Mouse (Mus musculus) megakaryocyte, adult 5-6 weeks (primary cell): Measurements from ENCODE around the gene Tesc. TPM values are rescaled to one million over a fixed set of nuclear protein-coding genes. Genes with fewer than 3 reads are reported as not detected.

Experiments
- ATAC-seq: 2 replicates; pipeline ENCODE4 v1.8.0; 2016; ENCODE audit warnings: mild to moderate bottlenecking, inconsistent platforms; ENCODE audit not compliant: poor library complexity, severe bottlenecking
- total RNA-seq, 2 experiments: library from RNA; stranded (forward) in 1 of 2; stranded (reverse) in 1 of 2; fragments of 153-499, 151-499 nt in 1 of 2; fragments of 221-1000, 200-1000 nt in 1 of 2; gene quantifications; 2 replicates each; pipeline versions ENCODE4 v1.2.3 to v1.2.4; 2015 to 2017

Gene Tesc
- total RNA-seq, 2 experiments from 2014 or later: 1.8 to 2.4 TPM

- no peak for ATAC-seq
Measured at GRCm38 (mm10) chr5:118039241-118039668, 11.7 kb downstream of the Tesc start.

GRCm38 (mm10) chr5:118042599-118042998, 15.1 kb downstream of the Tesc start:
- no peak for ATAC-seq

- no peak for ATAC-seq
Measured at GRCm38 (mm10) chr5:118043761-118044160, 16.2 kb downstream of the Tesc start.

GRCm38 (mm10) chr5:118044907-118045306, 17.4 kb downstream of the Tesc start:
- no peak for ATAC-seq

GRCm38 (mm10) chr5:118045385-118045784, 17.8 kb downstream of the Tesc start:
- no peak for ATAC-seq

DNA sequence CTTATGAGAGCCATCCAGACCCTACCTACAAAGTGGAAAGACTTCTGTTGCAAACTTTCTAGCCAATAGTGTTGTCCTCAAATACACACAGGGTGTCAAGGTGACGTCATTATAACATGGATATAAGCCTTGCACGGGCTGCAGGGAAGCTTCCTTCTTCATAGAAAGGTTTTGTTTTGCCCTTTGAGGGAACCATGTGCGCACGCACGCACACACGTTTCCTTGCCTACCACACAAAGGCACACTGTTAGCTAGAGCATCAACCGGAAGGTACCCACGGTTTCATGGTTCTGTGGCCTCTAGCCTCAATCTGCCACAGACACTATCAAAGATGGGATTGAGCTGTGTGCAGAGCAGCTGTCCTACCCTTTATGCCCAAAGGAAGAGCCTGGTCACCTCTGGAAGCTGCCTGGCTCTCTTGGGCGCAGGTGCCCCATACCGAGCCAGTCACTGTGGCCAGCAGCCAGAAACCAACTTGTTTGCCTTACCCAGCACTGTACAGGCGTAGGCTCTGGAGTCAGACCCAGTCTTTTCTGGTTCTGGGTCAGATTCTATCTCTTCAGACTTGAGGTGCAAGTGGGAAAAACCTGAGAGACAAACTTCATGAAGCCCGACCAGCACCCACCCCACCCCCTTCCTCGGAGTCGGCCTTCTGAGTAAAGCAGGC, 19.7 kb downstream of the Tesc start:
- ATAC-seq: no peak

- peak; percentile 90 for ATAC-seq
Measured at GRCm38 (mm10) chr5:118048412-118048811, 20.9 kb downstream of the Tesc start.

- ATAC-seq: peak; percentile 52
Measured at GRCm38 (mm10) chr5:118048928-118049327, 21.4 kb downstream of the Tesc start.

DNA sequence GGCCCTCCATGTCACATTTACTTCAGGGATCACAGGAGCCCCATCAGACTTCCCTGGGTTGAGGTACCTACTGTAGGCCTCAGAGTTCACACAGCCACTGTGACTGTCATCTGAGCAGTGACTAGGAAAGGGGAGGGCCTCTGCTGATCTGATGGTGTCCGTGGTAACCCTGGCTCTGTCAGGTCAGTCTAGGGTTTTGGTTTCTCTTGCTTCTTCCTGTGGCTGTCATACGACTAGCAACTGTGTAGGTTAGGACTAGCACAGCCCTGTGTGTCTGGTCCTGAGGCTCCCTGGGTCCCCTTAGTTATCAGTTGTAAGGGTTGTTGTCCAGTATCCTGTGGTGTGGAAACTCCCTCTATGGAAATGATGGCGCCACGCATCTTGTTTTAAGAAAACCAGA, 23.2 kb downstream of the Tesc start:
- peak; percentile 37 for ATAC-seq

DNA sequence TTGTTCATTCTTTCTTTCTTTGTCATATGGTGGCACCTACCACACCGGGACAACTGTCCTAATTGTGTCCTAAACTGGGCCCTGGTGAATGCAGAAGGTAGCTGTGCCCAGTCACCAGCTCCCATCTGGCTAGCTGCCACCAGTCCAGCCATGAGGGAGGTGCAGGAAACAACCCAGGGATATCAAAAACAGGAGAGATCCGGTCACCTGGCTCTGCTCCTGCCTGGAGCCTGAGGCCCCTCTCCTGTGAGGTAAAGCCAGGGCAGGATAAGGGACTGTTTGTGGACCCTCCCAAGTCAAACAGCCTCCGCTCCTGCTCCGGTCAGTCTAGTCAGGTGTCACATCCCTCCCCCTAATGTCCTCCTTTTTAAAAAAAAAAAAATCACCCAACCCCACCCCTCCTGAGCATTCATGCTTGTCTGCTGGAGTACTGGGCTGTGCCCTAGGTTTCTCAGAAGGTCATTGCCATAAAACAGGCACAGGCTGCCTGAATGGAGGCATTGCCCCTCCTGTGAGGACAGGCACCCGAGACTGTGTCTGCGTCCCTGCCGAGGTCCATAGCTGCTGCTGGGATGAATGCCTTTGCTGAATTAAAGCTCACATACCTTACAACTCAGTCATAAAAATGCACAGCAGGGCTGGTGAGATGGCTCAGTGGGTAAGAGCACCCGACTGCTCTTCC, 24.6 kb downstream of the Tesc start:
- ATAC-seq: no peak

GRCm38 (mm10) chr5:118053205-118053604, 25.7 kb downstream of the Tesc start:
- no peak for ATAC-seq

GRCm38 (mm10) chr5:118057508-118058111, 30.1 kb downstream of the Tesc start:
- ATAC-seq: no peak

- no peak for ATAC-seq
Measured at GRCm38 (mm10) chr5:118058858-118059257, 31.3 kb downstream of the Tesc start.

DNA sequence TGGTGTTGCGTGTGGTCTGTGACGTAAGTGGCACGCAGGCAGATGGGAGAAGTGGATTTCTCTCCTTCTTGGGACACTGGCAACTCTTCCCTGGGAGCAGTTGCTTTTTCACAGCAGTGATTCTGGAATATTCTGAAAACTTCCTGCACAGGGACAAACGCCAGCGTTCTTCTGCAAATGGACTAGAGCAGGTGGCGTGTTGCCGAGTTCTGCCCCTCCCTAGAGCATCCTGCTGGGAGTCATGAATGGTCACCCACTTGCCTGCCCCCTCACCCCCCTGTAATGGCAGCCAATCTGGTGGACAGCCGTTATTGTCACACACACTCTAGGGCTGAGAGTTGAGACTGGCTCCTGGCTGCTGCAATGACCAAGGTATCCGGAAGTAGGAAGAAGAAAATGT, 32.1 kb downstream of the Tesc start:
- ATAC-seq: no peak

- ATAC-seq: no peak
Measured at GRCm38 (mm10) chr5:118061391-118061790, 33.8 kb downstream of the Tesc start.

- no peak for ATAC-seq
Measured at GRCm38 (mm10) chr5:118063181-118063621, 35.7 kb downstream of the Tesc start.

DNA sequence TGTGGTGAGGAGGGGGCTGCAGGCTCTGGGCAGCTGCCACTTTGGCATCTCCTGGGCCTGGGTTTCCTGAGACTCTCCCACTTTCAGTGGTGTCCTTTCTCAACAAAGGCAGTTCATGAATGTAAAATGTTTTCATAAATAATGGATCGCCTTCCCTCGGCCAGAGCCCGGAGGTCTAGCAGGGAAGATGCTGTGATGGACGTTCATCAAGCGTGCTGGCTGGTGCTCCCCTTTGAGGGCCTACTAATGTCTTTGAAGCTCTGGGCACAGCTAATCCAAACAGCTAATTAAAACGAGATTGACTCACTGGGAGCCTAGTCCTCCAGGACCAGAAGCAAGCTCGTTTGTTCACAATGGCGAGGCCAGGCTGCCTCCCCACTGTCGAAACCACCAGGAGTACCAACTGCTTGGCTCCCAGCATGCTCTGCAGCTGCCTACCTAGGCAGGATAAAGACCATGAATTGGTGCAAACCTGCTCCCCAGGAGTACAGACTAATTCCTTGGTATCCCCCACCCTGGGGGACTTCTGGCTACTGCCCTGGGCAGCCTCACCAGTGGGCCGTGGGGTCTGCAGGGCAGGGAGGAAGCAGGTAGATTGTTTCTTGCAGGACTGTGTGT, 36.9 kb downstream of the Tesc start:
- ATAC-seq: no peak

- ATAC-seq: no peak
Measured at GRCm38 (mm10) chr5:118065516-118066255, 38.1 kb downstream of the Tesc start.

GRCm38 (mm10) chr5:118066828-118067227, 39.3 kb downstream of the Tesc start:
- peak; percentile 53 for ATAC-seq

DNA sequence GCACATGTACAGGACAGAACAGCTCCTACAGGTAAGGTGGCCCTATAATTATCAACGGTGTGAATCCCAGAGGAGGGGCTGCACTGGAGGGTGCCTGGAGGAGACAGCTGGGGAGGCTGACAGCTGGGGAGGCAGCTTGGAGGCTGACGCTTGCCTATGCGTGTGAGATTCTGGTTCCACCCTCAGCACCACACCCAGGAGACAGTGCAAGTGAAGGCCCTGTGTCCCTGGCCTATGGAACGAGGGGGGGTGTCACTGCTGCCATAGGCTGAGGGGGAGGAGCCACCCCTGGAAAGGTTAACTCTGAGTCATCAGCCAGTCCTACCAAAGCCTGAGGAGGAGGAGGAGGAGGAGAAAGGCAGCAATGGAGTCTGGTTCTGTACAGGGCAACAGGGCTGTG, 40.0 kb downstream of the Tesc start:
- ATAC-seq: no peak

GRCm38 (mm10) chr5:118067984-118068494, 40.5 kb downstream of the Tesc start:
- ATAC-seq: no peak
